Mouse (Mus musculus): Measurements from ENCODE around the gene Tmbim6. TPM values are rescaled to one million over a fixed set of nuclear protein-coding genes. Genes with fewer than 3 reads are reported as not detected.

Tmbim6 gene
- polyA plus RNA-seq (2016; fragmentation: Nextera tagmentation; extraction: Ambion mirVana), result 240 and 252 TPM in 2 replicates

DNA sequence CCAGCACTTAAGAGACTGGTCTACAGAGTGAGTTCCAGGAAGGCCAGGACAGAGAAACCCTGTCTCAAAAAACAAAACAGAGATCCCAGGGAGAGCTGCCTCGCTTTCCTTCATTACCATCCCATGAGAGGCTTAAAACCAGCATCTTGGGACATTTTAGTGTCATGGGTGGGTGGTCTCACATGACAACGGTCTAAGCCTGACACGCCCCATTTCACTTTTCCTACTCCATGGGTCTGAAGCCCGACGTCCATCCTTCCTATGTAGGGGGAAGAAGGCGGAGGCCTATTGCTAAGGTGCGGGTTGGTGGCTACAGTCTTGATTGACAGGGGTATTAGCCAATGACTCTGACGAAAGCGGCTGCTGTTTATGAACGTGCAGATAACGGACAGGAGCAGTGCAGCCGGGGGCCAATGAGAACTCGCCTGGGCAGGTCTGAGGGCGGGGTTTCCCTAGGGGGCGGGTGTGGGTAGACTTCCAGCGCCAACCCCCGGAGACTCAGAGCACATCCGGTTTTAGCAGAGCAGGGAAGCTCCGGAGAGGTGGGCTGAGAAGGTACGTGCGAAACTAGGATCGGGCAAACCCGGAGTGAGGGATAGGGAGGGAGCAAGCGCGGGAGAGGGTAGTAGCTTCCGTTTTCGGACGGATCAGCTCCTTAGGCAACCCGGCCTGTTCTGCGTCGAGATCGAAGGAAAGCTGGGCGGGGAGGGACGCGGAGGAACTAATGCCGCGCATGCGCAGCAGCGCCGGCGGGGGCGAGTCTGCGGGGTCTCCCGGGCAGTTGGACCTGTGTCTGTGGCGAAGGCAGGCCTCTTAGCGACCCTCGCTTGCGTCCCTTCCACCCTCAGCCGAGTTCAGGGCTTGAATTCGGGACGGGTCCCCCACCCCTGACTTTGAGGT lies at the start of gene Tmbim6:
Gene Tmbim6 (plus strand): TSS at position 397 of the 900 bp plus-strand sequence.
- H3K4me2 ChIP-seq, result peak within 1 kb of the TSS; percentile 98
- WGBS, result under 1% methylated on average over 51 of the region's 51 CpGs
- peak within 1 kb of the TSS; percentile 79 for H3K4me3 ChIP-seq (replicated peaks)
- no peaks in the 10 kb centered on the region for H3K9me3 ChIP-seq
- peak within 1 kb of the TSS; percentile 86 for H3K27ac ChIP-seq
- no peaks in the 10 kb centered on the region for H3K27me3 ChIP-seq
- H3K36me3 ChIP-seq, result no peaks in the 10 kb centered on the region
- H3K4me1 ChIP-seq (replicated peaks), result peaks cover 38% of the 10 kb centered on the region
- H3K9ac ChIP-seq (replicated peaks), result peak within 1 kb of the TSS; percentile 87
- peak; percentile 100 for ATAC-seq (ENCODE audit: insufficient number of reproducible peaks, insufficient read depth, low FRiP score, low TSS enrichment, low read depth)

- no peak overlapping the region for H3K4me3 ChIP-seq (replicated peaks)
These were observed 49.1 kb upstream of the Tmbim6 start for GRCm38 (mm10) chr15:99343414-99344147.

DNA sequence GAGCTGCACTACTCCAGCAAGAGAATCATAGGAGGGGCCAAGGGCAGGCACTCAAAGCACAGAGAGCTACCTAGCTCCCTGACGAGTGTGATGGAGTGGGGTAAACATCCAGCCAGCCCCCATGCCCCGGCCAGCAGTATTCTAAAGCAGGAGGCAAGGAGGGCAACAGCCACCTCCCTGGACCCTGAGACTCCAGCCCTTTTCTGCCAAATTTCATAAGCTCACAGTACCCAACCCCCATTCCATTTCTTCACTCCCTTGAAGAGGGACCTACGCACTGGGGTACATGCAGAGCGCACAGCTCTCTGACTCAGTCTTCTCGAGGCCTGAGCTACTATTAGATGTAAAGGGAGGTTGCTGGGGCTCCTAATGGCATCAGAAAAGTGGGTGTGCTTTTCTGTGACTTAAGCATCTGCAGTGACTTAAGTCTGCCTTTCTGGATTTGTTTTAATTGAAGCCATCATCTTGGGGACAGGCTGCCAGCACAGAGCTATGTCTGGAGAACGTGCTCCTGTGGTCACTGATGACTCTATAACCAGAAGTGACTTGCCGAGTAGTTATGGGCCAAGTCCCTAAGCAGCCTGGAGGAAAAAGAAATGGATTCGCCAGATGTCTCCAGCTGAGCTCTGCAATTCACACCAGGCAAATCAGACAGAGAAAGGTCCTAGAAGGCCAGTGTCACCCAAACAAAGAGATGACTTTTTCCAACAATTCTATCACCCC lies 48.4 kb upstream of the Tmbim6 start:
- Histone ChIP-seq H3K4me2 (peak overlapping the region; percentile 25; the same call in 1 of the 2 replicates), H3K36me3 (no peaks in the 10 kb centered on the region), H3K9ac (replicated peaks) (peak overlapping the region; percentile 40; the same call in 1 of the 2 replicates), H3K27me3 (no peaks in the 10 kb centered on the region), H3K4me3 (replicated peaks) (no peak overlapping the region), H3K27ac (peak overlapping the region; percentile 87), H3K9me3 (no peaks in the 10 kb centered on the region), H3K4me1 (replicated peaks) (peaks cover 63% of the 10 kb centered on the region)
- ATAC-seq (ENCODE audit: insufficient number of reproducible peaks, insufficient read depth, low FRiP score, low TSS enrichment, low read depth), result no peak
- 37% methylated on average over 8 of the region's 8 CpGs for WGBS

More at GRCm38 (mm10) chr15:99343414-99344147, 49.1 kb upstream of the Tmbim6 start:
- no peaks in the 10 kb centered on the region for H3K27me3 ChIP-seq
- H3K4me1 ChIP-seq (replicated peaks), result peaks cover 68% of the 10 kb centered on the region
- H3K27ac ChIP-seq, result peak overlapping the region; percentile 87
- ATAC-seq (ENCODE audit: insufficient number of reproducible peaks, insufficient read depth, low FRiP score, low TSS enrichment, low read depth), result no peak
- no peaks in the 10 kb centered on the region for H3K36me3 ChIP-seq
- WGBS, result 28% methylated on average over 5 of the region's 5 CpGs
- peak overlapping the region; percentile 25 for H3K4me2 ChIP-seq
- no peaks in the 10 kb centered on the region for H3K9me3 ChIP-seq
- H3K9ac ChIP-seq (replicated peaks), result peak overlapping the region; percentile 40; the same call in 1 of the 2 replicates

GRCm38 (mm10) chr15:99344961-99345360 lies 47.7 kb upstream of the Tmbim6 start:
- Histone ChIP-seq H3K9me3 (no peaks in the 10 kb centered on the region), H3K27me3 (no peaks in the 10 kb centered on the region), H3K4me1 (replicated peaks) (peaks cover 63% of the 10 kb centered on the region), H3K9ac (replicated peaks) (no peak overlapping the region), H3K4me3 (replicated peaks) (no peak overlapping the region), H3K27ac (peak overlapping the region; percentile 87), H3K36me3 (no peaks in the 10 kb centered on the region), H3K4me2 (no peak overlapping the region)
- peak; percentile 45; the same call in 1 of the 2 replicates for ATAC-seq (ENCODE audit: insufficient number of reproducible peaks, insufficient read depth, low FRiP score, low TSS enrichment, low read depth)
- 55% methylated on average over 4 of the region's 4 CpGs for WGBS

DNA sequence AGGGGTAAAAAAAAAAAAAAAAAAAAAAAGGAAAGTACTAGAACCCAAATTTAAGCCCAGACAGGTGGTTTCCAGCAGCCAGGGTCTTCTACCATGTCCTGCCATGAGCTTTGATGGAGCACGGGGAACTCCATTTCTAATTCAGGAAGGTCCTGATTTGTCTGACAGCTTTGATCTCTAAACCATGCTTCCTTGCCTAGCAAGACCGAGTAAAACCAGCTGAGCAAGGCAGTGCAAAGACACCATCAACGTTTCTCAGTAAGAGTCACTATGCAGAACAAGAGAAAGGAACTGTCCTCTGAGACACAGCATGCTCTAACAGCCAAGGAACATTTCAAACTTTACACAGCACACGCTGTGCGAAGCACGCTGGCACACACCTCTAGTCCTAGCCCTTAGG lies 41.1 kb upstream of the Tmbim6 start:
- peaks cover 45% of the 10 kb centered on the region; the same call in 1 of the 2 replicates for H3K4me1 ChIP-seq (replicated peaks)
- no peak overlapping the region for H3K9ac ChIP-seq (replicated peaks)
- ATAC-seq (ENCODE audit: insufficient number of reproducible peaks, insufficient read depth, low FRiP score, low TSS enrichment, low read depth), result no peak
- 69% methylated on average over 6 of the region's 6 CpGs for WGBS
- H3K4me3 ChIP-seq (replicated peaks), result no peak overlapping the region
- no peak overlapping the region for H3K27ac ChIP-seq
- H3K4me2 ChIP-seq, result no peak overlapping the region
- no peaks in the 10 kb centered on the region for H3K9me3 ChIP-seq
- no peaks in the 10 kb centered on the region for H3K27me3 ChIP-seq
- H3K36me3 ChIP-seq, result no peaks in the 10 kb centered on the region

GRCm38 (mm10) chr15:99352306-99352705 lies 40.4 kb upstream of the Tmbim6 start:
- H3K36me3 ChIP-seq, result no peaks in the 10 kb centered on the region
- no peak overlapping the region for H3K4me3 ChIP-seq (replicated peaks)
- H3K4me1 ChIP-seq (replicated peaks), result peaks cover 47% of the 10 kb centered on the region; the same call in 1 of the 2 replicates

GRCm38 (mm10) chr15:99355660-99356059 lies 37.0 kb upstream of the Tmbim6 start:
- Histone ChIP-seq H3K36me3 (no peaks in the 10 kb centered on the region), H3K27ac (no peak overlapping the region), H3K4me3 (replicated peaks) (no peak overlapping the region), H3K9me3 (no peaks in the 10 kb centered on the region), H3K27me3 (no peaks in the 10 kb centered on the region), H3K4me1 (replicated peaks) (peaks cover 36% of the 10 kb centered on the region; the same call in 1 of the 2 replicates), H3K4me2 (no peak overlapping the region), H3K9ac (replicated peaks) (no peak overlapping the region)
- WGBS, result 75% methylated on average over 6 of the region's 6 CpGs
- ATAC-seq (ENCODE audit: insufficient number of reproducible peaks, insufficient read depth, low FRiP score, low TSS enrichment, low read depth), result no peak

More at GRCm38 (mm10) chr15:99352306-99352705, 40.4 kb upstream of the Tmbim6 start:
- H3K4me2 ChIP-seq, result no peak overlapping the region
- no peaks in the 10 kb centered on the region for H3K9me3 ChIP-seq
- WGBS, result 67% methylated on average over 5 of the region's 5 CpGs
- no peaks in the 10 kb centered on the region for H3K27me3 ChIP-seq
- H3K27ac ChIP-seq, result no peak overlapping the region; the same call in 1 of the 2 replicates
- ATAC-seq (ENCODE audit: insufficient number of reproducible peaks, insufficient read depth, low FRiP score, low TSS enrichment, low read depth), result no peak
- H3K9ac ChIP-seq (replicated peaks), result no peak overlapping the region

- no peak overlapping the region for H3K4me3 ChIP-seq (replicated peaks)
- WGBS, result 71% methylated on average over 6 of the region's 6 CpGs
- H3K27me3 ChIP-seq, result no peaks in the 10 kb centered on the region
- no peaks in the 10 kb centered on the region for H3K9me3 ChIP-seq
- H3K4me2 ChIP-seq, result no peak overlapping the region
- H3K4me1 ChIP-seq (replicated peaks), result peaks cover 35% of the 10 kb centered on the region; the same call in 1 of the 2 replicates
- ATAC-seq (ENCODE audit: insufficient number of reproducible peaks, insufficient read depth, low FRiP score, low TSS enrichment, low read depth), result no peak
- H3K27ac ChIP-seq, result 0 out of 2 replicates have a peak overlapping the region, but pooled peaks have one; percentile 7
- no peak overlapping the region for H3K9ac ChIP-seq (replicated peaks)
- H3K36me3 ChIP-seq, result no peaks in the 10 kb centered on the region
These were observed 36.2 kb upstream of the Tmbim6 start for GRCm38 (mm10) chr15:99356462-99356861.

- H3K27me3 ChIP-seq, result no peaks in the 10 kb centered on the region
- H3K27ac ChIP-seq, result no peak overlapping the region
- peaks cover 34% of the 10 kb centered on the region for H3K4me1 ChIP-seq (replicated peaks)
- H3K4me2 ChIP-seq, result no peak overlapping the region
- H3K9me3 ChIP-seq, result no peaks in the 10 kb centered on the region
- ATAC-seq (ENCODE audit: insufficient number of reproducible peaks, insufficient read depth, low FRiP score, low TSS enrichment, low read depth), result no peak
- H3K9ac ChIP-seq (replicated peaks), result no peak overlapping the region
- H3K4me3 ChIP-seq (replicated peaks), result no peak overlapping the region
- 0 out of 2 replicates have a peak, but pooled peaks cover 5% of the 10 kb centered on the region for H3K36me3 ChIP-seq
- 79% methylated on average over 9 of the region's 9 CpGs for WGBS
These were observed 33.7 kb upstream of the Tmbim6 start for GRCm38 (mm10) chr15:99358952-99359351.

DNA sequence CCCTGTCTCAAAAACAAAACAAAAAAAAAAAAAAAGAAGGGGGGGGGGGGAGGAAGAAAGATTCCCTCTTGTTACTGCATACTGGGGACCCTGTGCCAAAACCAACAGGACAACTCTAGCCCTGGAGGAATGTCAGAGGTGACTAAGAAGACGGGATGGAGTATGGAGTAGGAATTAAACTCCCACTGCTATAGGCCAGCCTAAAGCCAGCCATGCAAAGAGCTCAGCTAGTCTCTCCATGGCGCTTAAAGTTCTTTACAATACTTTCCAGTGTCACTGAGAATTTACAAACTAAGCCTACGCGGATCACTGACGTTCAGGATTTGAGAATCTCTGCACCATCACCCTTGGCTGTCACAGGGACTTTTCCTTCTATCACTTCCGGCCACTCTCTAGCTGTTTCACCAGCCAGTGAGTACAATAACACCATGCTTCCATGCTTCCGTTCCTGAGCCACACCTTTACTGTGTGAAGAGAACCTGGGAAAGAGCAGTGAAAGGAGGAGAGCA lies 28.6 kb upstream of the Tmbim6 start:
- H3K36me3 ChIP-seq, result peaks cover 12% of the 10 kb centered on the region; the same call in 1 of the 2 replicates
- no peak overlapping the region for H3K4me3 ChIP-seq (replicated peaks)
- H3K27me3 ChIP-seq, result no peaks in the 10 kb centered on the region
- H3K4me2 ChIP-seq, result no peak overlapping the region
- no peak for ATAC-seq (ENCODE audit: insufficient number of reproducible peaks, insufficient read depth, low FRiP score, low TSS enrichment, low read depth)
- WGBS, result 81% methylated on average over 7 of the region's 7 CpGs
- H3K9ac ChIP-seq (replicated peaks), result no peak overlapping the region
- peaks cover 35% of the 10 kb centered on the region for H3K4me1 ChIP-seq (replicated peaks)
- H3K9me3 ChIP-seq, result no peaks in the 10 kb centered on the region
- peak overlapping the region; percentile 41 for H3K27ac ChIP-seq

Data from limb, embryonic 12.5 days (tissue).